24 mouse cellular contexts compared by ENCODE assay signal in the genomic region with DNA sequence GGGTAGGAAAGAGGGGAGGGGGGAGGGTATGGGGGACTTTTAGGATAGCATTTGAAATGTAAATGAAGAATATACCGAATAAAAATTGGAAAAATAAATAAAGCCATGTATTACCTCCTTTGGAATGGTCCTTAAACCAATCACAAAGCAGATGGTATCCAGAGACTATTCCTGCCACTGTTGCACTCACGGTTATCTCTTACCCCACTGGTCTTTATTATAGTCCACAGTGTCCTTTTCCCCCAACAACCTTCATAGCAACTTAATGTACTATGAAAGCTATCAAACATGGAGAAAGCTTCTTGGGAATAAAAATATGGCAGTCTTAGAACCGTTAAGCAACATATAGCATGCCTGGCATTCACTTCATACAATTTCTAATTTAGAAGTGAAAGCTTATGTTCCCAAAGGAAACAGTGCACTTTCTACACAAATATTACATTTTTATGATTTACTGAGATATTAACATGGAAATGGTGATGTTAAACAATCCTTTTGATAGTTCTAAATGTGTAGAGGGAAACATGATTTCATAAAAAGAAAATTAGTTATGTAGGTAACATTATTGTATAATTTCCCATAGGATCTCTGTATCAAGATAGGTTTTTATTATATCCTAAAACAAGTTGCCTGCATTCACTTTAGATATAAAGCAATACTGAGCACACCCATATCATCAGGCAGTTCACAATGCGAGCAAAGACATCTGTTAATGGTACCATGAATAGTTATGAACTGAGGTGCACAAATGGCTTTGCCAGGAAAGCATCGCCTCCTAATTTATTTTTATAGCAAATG.
DNase-seq lines count a peak whose midpoint lies in the region; ATAC-seq and TF ChIP-seq lines count a peak whose summit lies in the region.
"Had no signal": no experiment of that assay in that cellular context is flagged by ENCODE, and none has a peak within 500 bp of the region (broad histone marks: within the 10 kb centered on the region; RNA-seq: fewer than 3 reads in every experiment).

No protein-coding gene starts in this region.

- no peak overlapping the region for H3K4me2 ChIP-seq in hindbrain, embryonic 12.5 days (replicated peaks)
- no peak overlapping the region for H3K4me2 ChIP-seq in hindbrain, embryonic 14.5 days (replicated peaks)
- no peak overlapping the region for H3K4me2 ChIP-seq in neural tube, embryonic 12.5 days (replicated peaks)
- no peak overlapping the region for H3K4me2 ChIP-seq in neural tube, embryonic 15.5 days
- H3K4me2 ChIP-seq: forebrain, embryonic 15.5 days; heart, embryonic 11.5 days; hindbrain, embryonic 15.5 days; intestine, embryonic 15.5 days had no signal

- no peak for DNase-seq in hindbrain, embryonic 14.5 days (ENCODE audit: low spot score)
- DNase-seq in brain, adult 2 months (ENCODE audit: low read depth, low spot score), result peak; percentile 1
- DNase-seq in lung, adult 2 months, result no peak
- DNase-seq: adrenal gland, postnatal 10 days; adrenal gland, postnatal 36 days; B cell, adult 2 months; cerebellum, adult 11-12 months; cerebellum, adult 8-10 months; cerebellum, postnatal 10 days; cerebellum, postnatal 36 days; gastrocnemius, postnatal 10 days; gastrocnemius, postnatal 36 days; heart, adult 11 months had no signal

- H3K36me3 ChIP-seq in hindbrain, embryonic 12.5 days, result no peaks in the 10 kb centered on the region
- no peaks in the 10 kb centered on the region for H3K36me3 ChIP-seq in hindbrain, embryonic 14.5 days (replicated peaks; ENCODE audit: control insufficient read depth, insufficient read depth)
- no peaks in the 10 kb centered on the region for H3K36me3 ChIP-seq in neural tube, embryonic 12.5 days
- no peaks in the 10 kb centered on the region for H3K36me3 ChIP-seq in neural tube, embryonic 15.5 days
- H3K36me3 ChIP-seq: forebrain, embryonic 15.5 days; G1E; hindbrain, embryonic 15.5 days; intestine, embryonic 15.5 days had no signal

- TF ChIP-seq POLR2A in lung, adult 2 months (IDR thresholded peaks at IDR 0.05; ENCODE audit: borderline replicate concordance, extremely low read depth, low read depth, low read length), result no peak

- TF ChIP-seq CTCF in lung, adult 2 months (IDR thresholded peaks at IDR 0.05; ENCODE audit: insufficient read depth, low read length), result no peak

- 78% methylated on average over 5 of the region's 5 CpGs for WGBS in hindbrain, embryonic 12.5 days
- WGBS in hindbrain, embryonic 14.5 days, result 58% methylated on average over 5 of the region's 5 CpGs
- WGBS in neural tube, embryonic 12.5 days, result 64% methylated on average over 5 of the region's 5 CpGs
- 40% methylated on average over 5 of the region's 5 CpGs for WGBS in neural tube, embryonic 15.5 days
- WGBS in lung, adult 2 months, result 68% methylated on average over 5 of the region's 5 CpGs

- H3K4me3 ChIP-seq in hindbrain, embryonic 12.5 days, result no peak overlapping the region
- H3K4me3 ChIP-seq in hindbrain, embryonic 14.5 days (replicated peaks; ENCODE audit: low read length), result no peak overlapping the region
- H3K4me3 ChIP-seq in neural tube, embryonic 12.5 days, result no peak overlapping the region
- no peak overlapping the region for H3K4me3 ChIP-seq in neural tube, embryonic 15.5 days (replicated peaks)
- H3K4me3 ChIP-seq in lung, adult 2 months (replicated peaks; ENCODE audit: extremely low read depth, low read depth, low read length), result no peak overlapping the region
- H3K4me3 ChIP-seq: forebrain, embryonic 15.5 days; hindbrain, embryonic 15.5 days; intestine, embryonic 15.5 days had no signal

- H3K27me3 ChIP-seq in hindbrain, embryonic 12.5 days, result no peaks in the 10 kb centered on the region
- no peaks in the 10 kb centered on the region for H3K27me3 ChIP-seq in hindbrain, embryonic 14.5 days (ENCODE audit: control insufficient read depth, insufficient read depth, low read length)
- H3K27me3 ChIP-seq in neural tube, embryonic 12.5 days (replicated peaks), result no peaks in the 10 kb centered on the region
- H3K27me3 ChIP-seq in neural tube, embryonic 15.5 days (replicated peaks), result no peaks in the 10 kb centered on the region
- H3K27me3 ChIP-seq: CH12.LX; forebrain, embryonic 15.5 days; hindbrain, embryonic 15.5 days; intestine, embryonic 15.5 days; Patski had no signal

- ATAC-seq in hindbrain, embryonic 12.5 days (ENCODE audit: low FRiP score), result 0 out of 2 replicates have a peak, but pooled peaks have one; percentile 40
- ATAC-seq in hindbrain, embryonic 14.5 days (ENCODE audit: low FRiP score), result no peak
- ATAC-seq in neural tube, embryonic 12.5 days (ENCODE audit: low FRiP score, low read depth), result peak; percentile 68
- ATAC-seq in neural tube, embryonic 15.5 days (ENCODE audit: low FRiP score), result peak; percentile 90
- ATAC-seq in megakaryocyte progenitor cell, adult 5-6 weeks (replicated peaks; ENCODE audit: poor library complexity), result no peak
- ATAC-seq: forebrain, embryonic 15.5 days; intestine, embryonic 15.5 days; Patski had no signal

- H3K4me1 ChIP-seq in hindbrain, embryonic 12.5 days, result no peaks in the 10 kb centered on the region
- no peaks in the 10 kb centered on the region for H3K4me1 ChIP-seq in hindbrain, embryonic 14.5 days (replicated peaks; ENCODE audit: control insufficient read depth, insufficient read depth, low read length)
- no peaks in the 10 kb centered on the region for H3K4me1 ChIP-seq in neural tube, embryonic 12.5 days
- H3K4me1 ChIP-seq in neural tube, embryonic 15.5 days, result no peaks in the 10 kb centered on the region
- no peaks in the 10 kb centered on the region for H3K4me1 ChIP-seq in lung, adult 2 months (ENCODE audit: control insufficient read depth, insufficient read depth, low read length)
- H3K4me1 ChIP-seq: forebrain, embryonic 15.5 days; hindbrain, embryonic 15.5 days; intestine, embryonic 15.5 days had no signal

- H3K9ac ChIP-seq in hindbrain, embryonic 12.5 days, result no peak overlapping the region
- H3K9ac ChIP-seq in hindbrain, embryonic 14.5 days, result no peak overlapping the region
- H3K9ac ChIP-seq in neural tube, embryonic 12.5 days, result no peak overlapping the region
- no peak overlapping the region for H3K9ac ChIP-seq in neural tube, embryonic 15.5 days (replicated peaks)
- H3K9ac ChIP-seq: forebrain, embryonic 15.5 days; hindbrain, embryonic 15.5 days; intestine, embryonic 15.5 days had no signal

- no peak overlapping the region for H3K27ac ChIP-seq in hindbrain, embryonic 12.5 days
- H3K27ac ChIP-seq in hindbrain, embryonic 14.5 days, result no peak overlapping the region
- no peak overlapping the region for H3K27ac ChIP-seq in neural tube, embryonic 12.5 days
- H3K27ac ChIP-seq in neural tube, embryonic 15.5 days (replicated peaks), result no peak overlapping the region
- H3K27ac ChIP-seq: forebrain, embryonic 15.5 days; hindbrain, embryonic 15.5 days; intestine, embryonic 15.5 days had no signal

- no peaks in the 10 kb centered on the region for H3K9me3 ChIP-seq in hindbrain, embryonic 12.5 days (replicated peaks)
- no peaks in the 10 kb centered on the region for H3K9me3 ChIP-seq in hindbrain, embryonic 14.5 days (ENCODE audit: control insufficient read depth, low read length)
- no peaks in the 10 kb centered on the region for H3K9me3 ChIP-seq in neural tube, embryonic 12.5 days
- no peaks in the 10 kb centered on the region for H3K9me3 ChIP-seq in neural tube, embryonic 15.5 days (replicated peaks)
- H3K9me3 ChIP-seq: forebrain, embryonic 15.5 days; G1E; hindbrain, embryonic 15.5 days; intestine, embryonic 15.5 days had no signal

Comparison
In these comparisons a context has a peak if more than half of its experiments do, and no peak if none do; other contexts are left out.
1. ATAC-seq: peak in hindbrain, embryonic 12.5 days (single experiment), neural tube, embryonic 12.5 days (single experiment) and neural tube, embryonic 15.5 days (single experiment); none in hindbrain, embryonic 14.5 days (single experiment) and megakaryocyte progenitor cell, adult 5-6 weeks (single experiment).